7 mouse cellular contexts compared by ENCODE assay signal in genomic region chr5:135369787-135370654, GRCm38 (mm10). TPM values are rescaled to one million over a fixed set of nuclear protein-coding genes. Genes with fewer than 3 reads are reported as not detected.
A peak's percentile ranks its signal among the peaks of the same experiment; 100 is the strongest.
DNase-seq lines count a peak whose midpoint lies in the region; ATAC-seq lines count a peak whose summit lies in the region.

Nsun5 (plus strand) TSS chr5:135369953.

- ATAC-seq in embryonic facial prominence, embryonic 11.5 days (replicated peaks; ENCODE audit: insufficient number of reproducible peaks, low FRiP score, low TSS enrichment, low read depth), result peak; percentile 55
- peak; percentile 67; the same call in 1 of the 2 replicates for ATAC-seq in limb, embryonic 11.5 days (ENCODE audit: insufficient number of reproducible peaks, low FRiP score, low TSS enrichment, low read depth)
- ATAC-seq in midbrain, embryonic 14.5 days (ENCODE audit: low FRiP score, low TSS enrichment), result peak; percentile 74; the same call in 1 of the 2 replicates

- peaks cover 11% of the 10 kb centered on the region for H3K36me3 ChIP-seq in embryonic facial prominence, embryonic 11.5 days (replicated peaks; ENCODE audit: control insufficient read depth, insufficient read depth, low read depth, low read length)
- peaks cover 14% of the 10 kb centered on the region; the same call in 1 of the 2 replicates for H3K36me3 ChIP-seq in limb, embryonic 11.5 days (ENCODE audit: control insufficient read depth, insufficient read depth, low read length)
- peaks cover 37% of the 10 kb centered on the region for H3K36me3 ChIP-seq in midbrain, embryonic 14.5 days (ENCODE audit: control insufficient read depth, insufficient read depth, low read length)

- H3K4me1 ChIP-seq in embryonic facial prominence, embryonic 11.5 days (ENCODE audit: control insufficient read depth, insufficient read depth, low read length), result no peaks in the 10 kb centered on the region; the same call in 1 of the 2 replicates
- H3K4me1 ChIP-seq in limb, embryonic 11.5 days (ENCODE audit: control insufficient read depth, insufficient read depth, low read length), result peaks cover 5% of the 10 kb centered on the region; the same call in 1 of the 2 replicates
- peaks cover 13% of the 10 kb centered on the region; the same call in 1 of the 2 replicates for H3K4me1 ChIP-seq in midbrain, embryonic 14.5 days (ENCODE audit: control insufficient read depth, insufficient read depth, low read length)

- H3K9ac ChIP-seq in embryonic facial prominence, embryonic 11.5 days (replicated peaks; ENCODE audit: low read length), result peak within 1 kb of the TSS; percentile 74
- peak within 1 kb of the TSS; percentile 63 for H3K9ac ChIP-seq in limb, embryonic 11.5 days (ENCODE audit: low read length)
- peak within 1 kb of the TSS; percentile 82 for H3K9ac ChIP-seq in midbrain, embryonic 14.5 days (replicated peaks; ENCODE audit: low read length)

- no peak within 1 kb of the TSS for H3K27ac ChIP-seq in embryonic facial prominence, embryonic 11.5 days (replicated peaks; ENCODE audit: low read depth, low read length)
- no peak within 1 kb of the TSS for H3K27ac ChIP-seq in limb, embryonic 11.5 days (replicated peaks; ENCODE audit: low read depth, low read length)
- peak within 1 kb of the TSS; percentile 49 for H3K27ac ChIP-seq in midbrain, embryonic 14.5 days (replicated peaks; ENCODE audit: low read depth, low read length)

- H3K27me3 ChIP-seq in embryonic facial prominence, embryonic 11.5 days (ENCODE audit: control insufficient read depth, insufficient read depth, low read length), result no peaks in the 10 kb centered on the region
- H3K27me3 ChIP-seq in limb, embryonic 11.5 days (ENCODE audit: control insufficient read depth, insufficient read depth, low read length), result no peaks in the 10 kb centered on the region
- H3K27me3 ChIP-seq in midbrain, embryonic 14.5 days (ENCODE audit: control insufficient read depth, insufficient read depth, low read length), result no peaks in the 10 kb centered on the region; the same call in 1 of the 2 replicates

- H3K4me2 ChIP-seq in embryonic facial prominence, embryonic 11.5 days (ENCODE audit: low read depth, low read length), result peak within 1 kb of the TSS; percentile 85
- H3K4me2 ChIP-seq in limb, embryonic 11.5 days (ENCODE audit: low read depth, severe bottlenecking), result peak within 1 kb of the TSS; percentile 82
- peak within 1 kb of the TSS; percentile 92 for H3K4me2 ChIP-seq in midbrain, embryonic 14.5 days (ENCODE audit: low read length)

- under 1% methylated on average over 64 of the region's 64 CpGs for WGBS in embryonic facial prominence, embryonic 11.5 days
- under 1% methylated on average over 64 of the region's 64 CpGs for WGBS in limb, embryonic 11.5 days
- under 1% methylated on average over 64 of the region's 64 CpGs for WGBS in midbrain, embryonic 14.5 days

- no peaks in the 10 kb centered on the region for H3K9me3 ChIP-seq in embryonic facial prominence, embryonic 11.5 days (replicated peaks; ENCODE audit: control insufficient read depth, low read length)
- no peaks in the 10 kb centered on the region for H3K9me3 ChIP-seq in limb, embryonic 11.5 days (ENCODE audit: control insufficient read depth, low read length)
- H3K9me3 ChIP-seq in midbrain, embryonic 14.5 days (ENCODE audit: control insufficient read depth, low read length), result no peaks in the 10 kb centered on the region

- DNase-seq in adrenal gland, postnatal 14 days, result peak; percentile 97
- peak; percentile 99 for DNase-seq in embryonic facial prominence, embryonic 11.5 days (ENCODE audit: low spot score)
- peak; percentile 99 for DNase-seq in heart, adult 11 months
- peak; percentile 95 for DNase-seq in kidney, adult 18-20 months
- peak; percentile 98 for DNase-seq in limb, embryonic 11.5 days (ENCODE audit: low spot score)
- DNase-seq in midbrain, embryonic 14.5 days, result peak; percentile 99
- DNase-seq in spleen, adult 18-20 months, result peak; percentile 85 to 95

- peak within 1 kb of the TSS; percentile 76 for H3K4me3 ChIP-seq in embryonic facial prominence, embryonic 11.5 days (ENCODE audit: low read depth, low read length)
- peak within 1 kb of the TSS; percentile 64 for H3K4me3 ChIP-seq in limb, embryonic 11.5 days (ENCODE audit: low read depth, low read length)
- peak within 1 kb of the TSS; percentile 87 for H3K4me3 ChIP-seq in midbrain, embryonic 14.5 days (replicated peaks; ENCODE audit: low read depth, low read length)

RNA-seq across cellular contexts. Expression of gene Nsun5, which starts in this region (rescaled TPM):
- total RNA-seq in adrenal gland, postnatal 14 days (2021), result 15.7 and 22.7 TPM in 2 replicates
- 30.9 and 32.6 TPM in 2 replicates for polyA plus RNA-seq in embryonic facial prominence, embryonic 11.5 days (2014; fragmentation: Nextera tagmentation; extraction: Ambion mirVana)
- 31.5 and 36.1 TPM in 2 replicates for polyA plus RNA-seq in limb, embryonic 11.5 days (2014; fragmentation: Nextera tagmentation; extraction: Ambion mirVana)
- polyA plus RNA-seq in midbrain, embryonic 14.5 days (2014; fragmentation: Nextera tagmentation; extraction: Ambion mirVana), result 21.9 and 30.9 TPM in 2 replicates
